Mouse (Mus musculus): Measurements from ENCODE around the gene Rxylt1.

The Rxylt1 gene

GRCm38 (mm10) chr10:122044926-122045325 is 52.2 kb downstream of the Rxylt1 start:
- no peak for DNase-seq (ENCODE audit: low spot score)

GRCm38 (mm10) chr10:122040372-122040771 is 56.8 kb downstream of the Rxylt1 start:
- DNase-seq (ENCODE audit: low spot score), result no peak

- DNase-seq (ENCODE audit: low spot score), result no peak
Observed at GRCm38 (mm10) chr10:122039566-122039965, 57.6 kb downstream of the Rxylt1 start.

- DNase-seq (ENCODE audit: low spot score), result peak; percentile 21
Observed at GRCm38 (mm10) chr10:122038554-122038953, 58.6 kb downstream of the Rxylt1 start.

- no peak for DNase-seq (ENCODE audit: low spot score)
Observed at GRCm38 (mm10) chr10:122033271-122033670, 63.9 kb downstream of the Rxylt1 start.

GRCm38 (mm10) chr10:122030420-122030819 is 66.8 kb downstream of the Rxylt1 start:
- DNase-seq (ENCODE audit: low spot score), result no peak

- no peak for DNase-seq (ENCODE audit: low spot score)
Observed at GRCm38 (mm10) chr10:122029738-122030137, 67.4 kb downstream of the Rxylt1 start.
